Mouse (Mus musculus) adrenal gland, postnatal 25 days (tissue): ENCODE measurements at regions not wholly inside any gene's neighbourhood (a gene's known extent, or its start where the extent isn't known, plus 50 kb on each side); places are given as distances from the start of the nearest gene placed in this dataset.

Experiments
- DNase-seq: peaks from one replicate; pipeline ENCODE4 v3.0.0; 2021; ENCODE audit warnings: mixed read lengths

DNA sequence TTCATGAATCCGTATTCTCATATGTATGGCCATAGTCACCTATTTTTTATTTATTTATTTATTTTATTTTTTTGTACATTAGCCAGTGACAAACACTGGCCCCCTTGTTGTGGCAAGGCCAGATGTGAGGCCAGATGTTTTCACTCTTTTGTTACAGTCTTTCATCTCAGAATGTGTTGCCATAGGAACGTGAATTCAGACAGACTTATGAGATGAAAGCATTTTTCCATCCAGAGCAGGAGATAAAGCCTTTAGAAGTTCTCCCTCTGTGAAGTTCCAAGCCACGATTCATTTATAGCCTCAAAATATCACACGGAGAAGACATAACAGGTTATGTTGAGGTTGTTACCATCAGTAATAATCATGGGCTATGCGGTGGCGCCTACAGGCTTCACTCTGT is 220.9 kb downstream of the Arpp21 start:
- DNase-seq, result no peak

DNA sequence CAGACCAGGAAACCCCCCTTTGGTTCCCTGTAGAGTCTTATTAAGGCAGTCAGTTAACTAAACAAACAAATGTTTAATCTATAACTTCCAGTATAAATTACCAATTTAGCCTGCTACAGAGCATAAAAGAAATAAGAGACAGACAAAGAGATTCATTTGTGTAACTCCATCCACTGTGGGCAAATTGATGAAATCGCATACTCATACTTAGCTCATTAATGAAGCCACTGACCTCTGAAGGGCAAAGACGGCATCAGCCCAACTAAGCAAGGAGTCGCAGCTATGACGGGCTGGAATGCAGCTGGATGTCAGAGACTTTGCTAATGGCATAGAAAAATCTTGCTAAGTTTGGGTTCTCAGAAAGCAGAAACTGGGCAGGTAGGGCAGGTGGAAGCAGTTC is 241.3 kb downstream of the Arpp21 start:
- DNase-seq, result no peak

DNA sequence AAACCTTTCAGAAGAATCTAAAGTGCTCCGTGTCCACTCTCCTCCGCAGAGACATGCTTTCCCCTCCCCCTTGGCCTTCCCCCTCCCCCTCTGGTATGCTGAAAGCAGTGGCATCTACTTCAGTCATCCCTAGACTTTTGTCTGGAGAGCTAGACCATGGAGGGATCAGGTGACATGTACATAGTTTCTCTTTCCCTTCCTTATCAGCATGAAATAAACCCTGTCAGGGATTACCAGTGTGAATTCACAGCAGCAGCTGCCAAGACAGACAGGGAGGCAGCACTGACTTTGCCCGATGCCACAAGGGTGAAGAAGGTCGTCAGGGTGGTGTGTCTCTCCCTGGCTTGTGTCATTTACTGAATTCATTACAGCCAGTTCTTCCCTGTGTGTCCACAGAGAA is 241.9 kb downstream of the Arpp21 start:
- no peak for DNase-seq

DNA sequence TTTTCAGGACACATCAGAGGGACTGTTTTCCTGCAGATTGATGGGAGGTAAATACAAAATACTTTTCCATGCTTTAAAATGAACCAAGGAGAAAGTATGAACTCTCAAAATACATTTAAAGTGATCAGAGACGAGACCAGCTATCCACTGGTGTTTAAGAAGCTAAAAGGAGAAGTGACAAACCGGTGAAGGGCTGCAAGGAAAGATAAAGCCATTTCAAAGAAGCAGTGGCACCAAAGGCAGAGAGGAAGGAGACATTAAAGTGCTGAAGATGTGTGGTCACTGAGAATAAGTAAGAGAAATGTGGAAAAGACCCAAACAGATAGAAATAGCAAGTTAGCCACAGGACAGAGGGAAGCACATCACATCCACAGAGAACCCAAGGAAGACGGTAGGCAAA is 245.7 kb downstream of the Arpp21 start:
- DNase-seq, result no peak

DNA sequence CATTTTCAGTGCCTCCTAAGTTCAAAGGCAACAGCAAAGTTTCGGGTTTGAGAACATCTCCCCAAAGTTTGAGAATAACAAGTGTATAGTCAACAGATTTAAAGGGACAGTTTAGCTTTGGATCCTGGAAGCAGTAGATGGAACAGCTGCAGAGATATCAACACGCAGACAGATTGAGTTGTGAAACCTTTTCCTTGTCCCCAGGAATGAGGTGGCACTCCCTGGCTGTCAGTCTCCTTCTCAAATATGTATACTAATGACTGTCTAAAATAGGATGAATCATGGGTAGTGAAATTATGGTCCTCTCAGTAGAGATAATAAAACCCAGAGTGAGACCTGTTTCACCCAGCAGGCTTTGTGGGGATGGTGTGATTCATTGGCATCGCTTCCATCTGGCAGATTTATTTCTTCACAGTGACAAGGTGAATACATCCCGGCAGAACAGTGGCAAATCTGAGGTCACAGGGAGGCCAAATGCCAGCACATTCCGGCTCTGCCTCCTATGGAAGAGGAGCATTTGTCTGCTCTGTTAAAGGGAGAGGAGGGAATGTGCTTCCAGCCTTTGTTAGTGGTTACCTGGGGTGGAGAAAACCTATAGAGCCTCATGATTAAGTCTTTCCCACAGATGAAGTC is 272.2 kb downstream of the Arpp21 start:
- DNase-seq, result peak; percentile 3

DNA sequence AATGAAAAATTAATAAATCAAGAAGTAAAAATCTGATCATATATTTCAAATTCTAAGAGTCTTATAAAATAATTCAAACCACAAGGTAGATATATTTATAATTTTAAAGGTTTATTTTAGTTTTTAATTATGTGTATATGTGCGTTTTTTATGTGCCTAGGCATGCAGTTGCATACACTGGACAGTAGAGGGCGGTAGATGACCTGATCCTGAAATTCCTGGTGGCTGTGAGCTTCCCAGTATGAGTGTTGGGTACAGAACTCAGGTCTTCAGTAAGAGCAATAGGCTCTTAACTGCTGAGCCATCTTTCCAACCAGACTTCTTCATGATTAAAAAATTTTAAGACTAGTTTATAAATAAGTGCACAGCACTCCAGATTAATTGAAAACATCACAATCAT is 267.7 kb upstream of the Stac start:
- no peak for DNase-seq

DNA sequence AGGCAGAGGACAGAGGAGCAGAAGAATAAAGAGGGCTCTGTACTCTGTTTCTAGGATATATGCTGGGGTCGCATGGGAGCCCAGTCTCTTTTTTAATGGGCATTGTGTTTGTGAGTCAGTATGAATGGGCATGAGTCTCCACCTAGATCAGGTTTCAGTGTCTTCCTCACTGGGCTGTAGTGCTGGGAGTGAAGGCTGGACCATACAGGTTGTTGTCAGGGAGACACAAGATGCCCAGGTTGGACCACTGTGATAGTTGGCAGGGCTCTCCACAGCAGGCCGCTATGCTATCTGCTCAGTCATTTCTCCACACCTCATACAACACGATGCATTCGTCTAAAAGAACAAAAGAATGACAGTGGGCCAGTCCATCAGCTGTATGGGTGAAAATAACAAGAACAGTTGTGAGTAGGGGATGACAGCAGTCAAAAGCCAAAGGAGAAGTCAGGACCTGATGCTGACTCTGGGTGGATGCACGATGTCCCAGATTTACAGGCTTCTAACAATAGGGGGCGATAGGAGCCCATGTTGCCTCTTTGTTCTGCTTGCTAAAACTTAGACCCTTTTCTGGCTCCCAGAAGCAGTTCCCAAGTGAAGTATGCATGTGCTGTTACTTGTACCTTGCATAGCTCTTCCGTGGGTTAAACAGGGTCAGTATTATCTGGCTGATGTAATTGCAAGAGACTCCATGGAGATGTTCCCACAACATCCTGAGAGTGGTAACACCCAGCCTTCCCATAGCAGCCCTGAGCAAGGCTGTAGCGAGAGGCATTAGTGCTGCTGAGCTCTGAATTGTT is 249.3 kb upstream of the Stac start:
- DNase-seq, result no peak

DNA sequence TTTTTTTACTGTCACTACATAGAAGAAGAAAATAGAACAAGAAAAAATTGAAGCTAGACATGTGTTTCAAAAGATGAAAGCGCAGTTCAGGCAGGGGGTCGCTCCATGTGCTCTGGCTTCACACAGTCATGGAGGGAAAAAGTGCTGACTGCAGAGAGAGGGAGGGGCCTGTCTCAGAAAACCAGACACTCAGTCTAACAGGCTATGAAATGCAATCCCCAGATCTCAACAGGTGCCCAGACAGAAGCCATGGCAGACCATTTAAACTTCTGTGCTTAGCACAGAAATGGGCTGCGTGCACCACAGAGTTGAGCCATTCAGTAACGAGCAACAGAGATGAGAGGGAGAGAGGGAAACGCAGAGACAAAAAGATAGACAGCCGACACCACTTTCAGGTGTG is 242.3 kb upstream of the Stac start:
- DNase-seq, result no peak

DNA sequence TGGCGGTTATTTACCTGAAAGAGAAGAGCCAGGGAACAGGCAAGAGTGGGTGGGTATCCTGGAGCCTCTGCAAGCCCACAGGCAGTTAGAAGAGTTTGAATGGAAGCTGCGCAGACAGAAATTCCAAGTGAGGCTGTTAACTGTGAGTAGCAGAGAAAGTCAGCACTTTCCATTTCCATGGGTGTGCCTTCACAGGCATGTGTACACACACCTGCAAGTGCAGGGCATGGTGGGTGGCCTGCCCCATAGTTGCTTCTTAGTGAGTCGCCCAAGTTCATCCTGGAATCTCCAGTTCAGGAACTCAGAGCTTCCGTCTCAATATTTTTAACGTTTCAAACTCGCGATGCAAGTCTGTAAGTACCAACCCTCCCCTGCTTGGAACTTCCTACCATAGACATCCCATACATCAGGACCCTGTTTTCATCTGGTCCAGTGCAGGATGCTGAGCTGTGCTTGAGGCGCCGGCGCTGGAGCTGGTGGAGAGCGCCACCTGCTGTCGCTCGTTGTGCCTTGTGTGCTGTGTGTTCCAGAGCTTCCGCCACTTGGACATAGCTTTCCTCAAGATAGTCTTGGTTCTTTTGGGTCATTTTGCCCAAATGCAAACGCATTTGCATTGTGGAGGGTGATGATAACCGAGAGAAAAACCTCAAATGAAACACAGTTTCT is 228.3 kb upstream of the Stac start:
- DNase-seq, result peak; percentile 79

DNA sequence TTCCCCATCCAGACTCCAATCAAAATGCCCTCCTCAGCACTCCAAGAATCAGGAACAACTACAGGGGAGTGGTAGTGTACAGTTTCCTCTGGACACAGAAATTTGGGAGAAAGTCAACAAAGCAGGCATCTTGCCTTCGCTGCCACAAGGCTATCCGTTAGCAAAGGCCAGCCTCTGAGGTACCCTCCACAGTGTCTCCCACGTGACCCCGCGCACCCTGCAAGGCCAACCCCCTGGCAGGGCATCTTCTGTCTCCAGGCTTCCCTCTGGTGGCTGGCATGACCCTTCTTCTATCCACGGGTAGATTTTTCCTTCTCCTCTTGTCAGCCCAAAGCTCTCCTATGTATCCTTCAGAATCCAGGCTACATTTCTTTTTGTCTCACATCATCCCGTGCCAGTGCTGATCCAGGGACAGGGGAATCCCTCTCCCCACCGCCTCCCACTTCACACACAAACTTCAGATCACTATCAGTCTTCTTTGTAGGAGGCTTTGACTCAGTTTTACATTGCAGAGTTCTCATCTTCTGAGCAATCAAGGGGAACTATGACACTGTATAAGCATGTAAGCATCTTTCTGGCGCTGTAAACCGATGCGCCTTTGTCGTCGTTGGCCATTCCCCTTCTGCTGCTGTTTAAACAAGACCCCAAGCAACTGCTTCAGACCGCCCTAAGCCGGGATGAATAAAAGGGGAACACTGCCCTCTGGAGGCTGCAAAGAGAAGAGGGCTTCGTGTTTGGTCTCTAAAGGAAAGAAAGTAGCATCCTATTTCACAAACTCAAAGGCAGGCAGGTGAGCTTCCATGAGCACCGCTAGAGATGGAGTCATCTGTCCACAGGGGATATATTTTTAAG is 226.8 kb upstream of the Stac start:
- peak; percentile 23 for DNase-seq

DNA sequence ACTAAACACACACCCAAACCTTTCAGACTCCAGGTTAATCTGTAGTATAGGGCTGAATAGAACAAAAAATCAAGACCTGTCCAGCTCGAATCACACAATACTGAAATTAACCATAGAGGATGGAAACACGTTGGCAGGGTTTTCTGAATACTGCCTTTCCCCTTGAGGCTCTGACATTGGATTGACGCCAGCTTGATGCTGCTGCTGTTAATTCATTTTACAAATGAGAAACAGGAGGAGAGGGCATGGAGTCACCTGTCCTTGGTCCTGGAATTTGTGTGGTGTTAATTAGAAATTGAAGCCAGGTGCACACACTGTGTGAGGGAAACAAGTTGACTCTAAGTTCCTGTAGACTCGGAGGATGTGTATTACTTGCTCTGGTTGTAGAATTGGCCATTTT is 218.7 kb upstream of the Stac start:
- DNase-seq, result no peak

DNA sequence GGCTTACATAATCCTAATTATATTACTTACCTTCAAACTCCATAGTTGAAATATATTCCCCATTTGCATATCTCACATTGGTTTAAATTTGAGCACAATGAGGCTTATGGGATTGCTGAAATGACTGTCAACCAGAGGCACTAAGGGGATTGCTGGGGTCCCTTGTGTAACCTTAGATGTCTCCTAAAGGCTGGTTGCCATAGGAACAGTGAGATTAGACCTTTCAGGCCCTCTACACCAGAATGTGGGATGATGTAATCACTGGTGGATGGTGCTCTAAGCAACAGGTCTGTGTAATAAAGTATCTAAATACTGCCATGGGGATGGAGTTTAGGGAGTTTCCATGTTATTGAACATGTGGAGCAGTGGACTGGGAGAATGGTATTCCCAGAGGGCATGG is 210.0 kb upstream of the Stac start:
- no peak for DNase-seq

DNA sequence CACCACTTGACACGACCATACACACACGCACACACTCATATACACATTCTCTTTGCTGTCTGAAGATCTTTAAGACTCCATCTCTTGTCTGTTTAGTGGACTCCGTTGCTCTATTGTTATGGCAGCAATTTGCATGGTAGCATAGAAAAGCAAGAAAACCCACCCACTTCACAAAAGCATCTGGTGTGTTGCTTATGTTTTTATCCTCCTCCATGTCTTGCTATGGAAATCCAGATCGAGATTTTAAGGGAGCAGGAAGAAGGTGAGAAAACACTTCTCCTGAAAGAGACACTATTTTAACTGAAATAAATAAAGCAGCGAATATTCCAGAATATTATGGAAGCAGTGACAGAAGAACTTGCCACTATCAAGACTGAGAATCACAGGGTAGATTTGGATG is 207.5 kb upstream of the Stac start:
- DNase-seq, result no peak

DNA sequence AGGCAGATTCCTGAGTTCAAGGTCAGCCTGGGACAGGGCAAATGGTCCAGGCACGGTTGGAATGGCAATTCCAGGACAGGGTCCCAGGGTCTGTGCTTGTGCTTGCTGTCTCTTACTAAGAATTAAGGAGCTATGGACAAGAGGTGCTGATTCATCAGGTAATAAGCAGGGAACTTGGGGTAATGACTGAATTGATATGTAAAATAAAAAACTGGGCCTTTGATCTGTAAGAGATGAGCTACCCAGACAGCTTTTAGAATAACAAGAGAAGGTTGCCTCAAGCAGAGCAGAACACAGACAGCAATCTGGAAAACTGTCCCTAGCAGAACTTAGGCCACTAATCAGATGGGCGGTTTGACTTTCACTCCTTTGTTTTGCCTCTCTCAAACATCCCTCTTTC is 189.6 kb upstream of the Stac start:
- no peak for DNase-seq

DNA sequence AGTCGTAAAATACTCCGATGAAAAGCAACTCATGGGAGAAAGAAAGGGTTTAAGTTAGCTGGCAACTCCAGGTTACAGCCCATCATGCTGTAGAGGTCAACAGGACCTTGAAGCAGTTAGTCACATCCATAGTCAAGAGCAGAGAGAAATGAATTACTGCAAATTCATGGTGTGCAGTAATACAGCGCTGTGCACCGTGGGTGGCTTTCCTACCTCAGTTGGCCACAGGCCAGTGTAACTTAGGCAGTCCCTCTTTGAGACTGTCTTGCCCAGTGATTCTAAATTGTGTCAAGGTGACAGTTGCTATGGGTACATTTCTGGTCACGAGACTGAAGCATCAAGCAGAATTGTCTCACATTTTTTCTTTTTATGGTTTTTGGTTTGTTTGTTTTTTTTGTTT is 186.7 kb upstream of the Stac start:
- peak; percentile 29 for DNase-seq

DNA sequence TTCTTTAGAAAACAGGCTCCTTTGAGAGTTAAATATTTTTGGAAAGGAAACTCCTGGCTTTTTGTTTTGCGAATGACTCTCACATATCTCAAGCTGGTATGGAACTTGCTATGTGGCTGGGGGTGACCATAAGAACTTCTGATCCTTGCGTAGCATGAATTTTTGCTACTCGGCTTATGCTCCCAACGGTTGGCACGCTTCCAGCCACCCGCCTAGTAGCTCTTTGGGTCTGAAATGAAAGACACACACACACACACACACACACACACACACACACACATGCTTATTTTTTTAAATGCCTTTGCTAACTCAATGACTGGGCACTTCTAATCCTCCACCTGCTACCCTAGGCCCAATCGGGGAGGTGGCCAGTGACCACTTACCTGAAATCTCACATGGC is 180.3 kb upstream of the Stac start:
- DNase-seq, result peak; percentile 15

DNA sequence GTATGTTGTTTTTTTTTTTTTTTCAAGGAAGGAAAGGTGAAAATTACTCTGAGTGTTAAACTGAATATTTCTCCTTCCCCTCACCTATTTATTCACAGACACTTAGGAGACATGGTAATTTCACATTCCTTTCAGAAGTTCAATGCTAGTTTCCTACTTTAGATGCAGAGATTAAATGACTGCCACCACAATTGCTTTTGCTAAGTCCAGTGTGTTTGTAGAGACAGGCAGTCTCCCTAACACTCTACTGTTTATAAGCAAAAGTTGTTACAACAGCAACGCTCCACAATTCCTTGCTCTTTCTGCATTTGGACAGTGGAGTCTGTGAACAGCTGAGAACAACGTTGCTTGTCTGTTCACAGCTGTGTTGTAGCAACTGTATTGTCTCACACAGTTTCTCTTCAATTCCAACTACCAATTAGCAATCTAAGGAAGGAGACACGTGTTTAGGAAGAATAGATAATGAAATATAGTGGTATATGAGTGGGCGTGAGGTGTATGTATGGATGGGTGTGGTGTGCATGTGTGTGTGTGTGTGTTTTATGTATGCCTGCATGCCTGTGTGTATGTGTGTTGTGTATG is 179.7 kb upstream of the Stac start:
- DNase-seq, result no peak

DNA sequence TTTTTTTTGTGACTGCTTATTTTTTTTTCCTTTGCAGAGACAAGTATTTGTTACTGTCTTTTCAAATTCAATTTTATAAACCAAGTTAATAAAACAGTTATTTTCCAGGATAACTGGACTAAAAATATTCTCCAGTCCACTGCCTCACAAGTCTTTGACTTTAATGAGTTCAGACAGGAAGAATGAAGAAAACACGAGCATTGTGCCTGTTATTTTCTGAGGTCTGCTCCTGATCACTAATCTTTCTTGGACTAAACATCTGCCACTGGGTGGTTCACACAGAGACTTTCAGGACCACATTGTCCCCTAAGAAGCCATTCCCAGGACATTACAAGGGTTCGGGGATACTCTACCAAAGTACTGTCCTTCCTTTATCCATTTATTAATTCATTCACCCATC is 167.9 kb upstream of the Stac start:
- no peak for DNase-seq

DNA sequence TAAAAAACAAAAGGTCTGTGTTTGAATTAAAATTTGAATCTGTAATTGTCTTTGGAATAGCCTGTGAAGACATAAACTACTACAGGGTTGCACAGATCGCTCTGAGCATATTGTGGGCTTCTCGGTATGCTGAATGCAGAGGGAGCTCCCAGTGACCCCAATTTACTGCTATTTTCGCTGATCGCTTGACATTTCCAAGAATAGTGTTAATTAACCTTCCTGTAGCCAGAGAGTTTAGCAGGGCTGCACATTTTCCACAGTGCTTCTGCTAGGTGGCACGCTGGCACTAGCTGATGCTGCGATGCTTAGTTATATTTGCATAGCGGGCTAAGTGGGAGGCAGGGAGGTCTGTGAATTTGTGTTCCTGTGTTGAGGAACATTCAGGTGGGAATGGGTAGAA is 164.8 kb upstream of the Stac start:
- DNase-seq, result no peak

DNA sequence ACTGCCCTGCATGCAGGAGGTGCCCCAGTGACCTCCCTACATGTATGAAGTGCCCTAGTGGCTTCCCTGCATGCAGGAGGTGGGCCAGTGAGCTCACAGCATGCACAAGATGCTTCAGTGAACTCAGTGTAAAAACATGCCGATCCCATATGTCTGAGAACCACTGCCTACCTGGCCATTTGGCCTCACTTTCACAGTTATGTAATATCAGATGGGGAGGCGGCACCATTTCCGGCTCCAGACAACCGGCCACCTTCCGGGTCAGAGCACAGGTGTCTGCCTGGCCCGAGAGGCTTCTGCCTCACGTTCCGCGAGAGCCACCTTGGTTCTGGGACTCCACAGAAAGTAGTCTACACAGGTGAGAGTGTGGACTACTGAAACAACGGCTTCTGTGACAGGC is 156.2 kb upstream of the Stac start:
- DNase-seq, result no peak

DNA sequence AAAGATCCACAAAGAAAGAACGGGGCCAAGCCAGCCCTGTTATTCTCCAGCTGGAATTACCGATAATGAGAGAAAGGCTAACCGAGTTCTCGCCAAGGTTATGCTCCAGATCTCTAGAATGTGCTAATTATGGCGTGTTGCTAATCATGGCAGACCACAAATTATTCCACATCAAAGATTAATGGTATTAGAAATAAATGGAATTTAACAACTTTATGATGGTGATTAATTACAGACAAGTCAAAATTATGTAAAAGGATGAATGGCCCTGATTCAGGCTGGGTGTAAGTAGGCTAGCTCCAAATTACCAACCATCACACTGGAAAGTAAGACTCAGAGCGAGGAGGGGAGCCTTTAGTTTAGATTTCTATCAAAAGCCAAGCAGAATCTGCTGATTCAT is 151.0 kb upstream of the Stac start:
- no peak for DNase-seq

DNA sequence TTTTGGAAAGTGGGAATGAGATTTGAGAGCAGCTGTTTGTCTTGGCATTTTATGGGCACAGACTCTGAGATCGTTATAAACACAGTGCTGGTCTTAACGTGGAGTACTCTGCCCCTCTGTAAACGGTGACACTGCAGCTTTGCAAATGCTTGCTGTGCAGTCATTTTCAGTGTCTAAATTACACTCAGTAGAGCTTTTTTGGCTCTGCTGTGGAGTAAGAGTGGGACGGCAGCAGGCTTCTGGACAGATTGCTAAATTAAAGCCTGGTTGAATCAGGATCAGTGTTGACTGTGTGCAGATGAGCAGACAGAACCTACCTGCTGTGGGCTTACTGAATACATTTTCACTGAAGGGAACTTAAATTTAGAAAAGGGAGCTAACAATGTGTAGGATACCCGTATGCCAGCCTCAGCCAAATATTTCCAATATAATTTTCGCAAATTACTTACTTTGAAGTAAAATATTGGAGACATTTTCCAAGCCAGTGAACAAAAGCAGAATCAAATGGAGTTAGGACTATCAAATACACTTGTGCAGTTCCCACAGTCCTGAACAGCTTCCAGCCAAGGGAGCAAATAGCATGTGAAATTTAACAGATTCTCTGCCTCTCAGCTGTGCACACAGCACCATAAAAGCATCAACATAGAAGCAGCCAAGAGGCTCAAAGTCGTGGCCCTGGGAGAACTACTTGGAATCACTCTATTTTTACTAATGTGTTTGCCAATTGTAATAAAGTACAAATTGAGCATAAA is 148.1 kb upstream of the Stac start:
- DNase-seq, result no peak
